Mouse (Mus musculus) hindlimb bud, embryonic 11.5 days (tissue): ENCODE measurements around the gene Dcaf17.
A peak's percentile ranks its signal among the peaks of the same experiment; 100 is the strongest.

ENCODE experiments used
- DNase-seq: peaks from one replicate; pipeline ENCODE4 v3.0.0-alpha.2; 2012; ENCODE audit warnings: low read depth, low spot score; ENCODE audit errors: extremely low spot score

Gene Dcaf17

GRCm38 (mm10) chr2:71050511-71050910, 4.6 kb upstream of the Dcaf17 start:
- no peak for DNase-seq

- DNase-seq: no peak
These were observed 412 bp upstream of the Dcaf17 start for GRCm38 (mm10) chr2:71054716-71055115.

- peak; percentile 10 for DNase-seq
These were observed 1.1 kb downstream of the Dcaf17 start for GRCm38 (mm10) chr2:71056115-71056835.

- no peak for DNase-seq
These were observed 16.5 kb downstream of the Dcaf17 start for GRCm38 (mm10) chr2:71071601-71072000.

GRCm38 (mm10) chr2:71073330-71073729, 18.2 kb downstream of the Dcaf17 start:
- no peak for DNase-seq

GRCm38 (mm10) chr2:71073828-71074227, 18.7 kb downstream of the Dcaf17 start:
- no peak for DNase-seq

GRCm38 (mm10) chr2:71082416-71082815, 27.3 kb downstream of the Dcaf17 start:
- no peak for DNase-seq

- DNase-seq: no peak
These were observed 28.5 kb downstream of the Dcaf17 start for GRCm38 (mm10) chr2:71083454-71084193.

- no peak for DNase-seq
These were observed 34.6 kb downstream of the Dcaf17 start for GRCm38 (mm10) chr2:71089766-71090165.

GRCm38 (mm10) chr2:71090660-71091445, 35.7 kb downstream of the Dcaf17 start:
- no peak for DNase-seq

- DNase-seq: no peak
These were observed 41.0 kb downstream of the Dcaf17 start for GRCm38 (mm10) chr2:71096170-71096569.

- DNase-seq: no peak
These were observed 47.6 kb downstream of the Dcaf17 start for GRCm38 (mm10) chr2:71102621-71103291.

- DNase-seq: no peak
These were observed 48.2 kb downstream of the Dcaf17 start for GRCm38 (mm10) chr2:71103292-71103680.

GRCm38 (mm10) chr2:71104696-71105095, 49.6 kb downstream of the Dcaf17 start:
- no peak for DNase-seq

GRCm38 (mm10) chr2:71105469-71106215, 50.5 kb downstream of the Dcaf17 start:
- no peak for DNase-seq

- DNase-seq: no peak
These were observed 52.1 kb downstream of the Dcaf17 start for GRCm38 (mm10) chr2:71107225-71107624.

- DNase-seq: no peak
These were observed 53.4 kb downstream of the Dcaf17 start for GRCm38 (mm10) chr2:71108541-71108940.

GRCm38 (mm10) chr2:71113489-71114171, 58.5 kb downstream of the Dcaf17 start:
- no peak for DNase-seq

- DNase-seq: no peak
These were observed 61.0 kb downstream of the Dcaf17 start for GRCm38 (mm10) chr2:71116151-71116550.
